Mouse (Mus musculus) heart, embryonic 14.5 days (tissue): ENCODE data around the gene F11. TPM values are rescaled to one million over a fixed set of nuclear protein-coding genes. Genes with fewer than 3 reads are reported as not detected.

Experiments used
- ATAC-seq: fragments of 200-750 bp; cut with Nextera tagmentation; 2 replicates; pipeline ENCODE4 v1.8.0; 2017; ENCODE audit warnings: low read depth, moderate TSS enrichment; ENCODE audit not compliant: insufficient number of reproducible peaks, insufficient read depth, low FRiP score
- H3K27ac ChIP-seq, 2 experiments: fragments of 200-500 bp in 1 of 2; fragments of 300-500 bp in 1 of 2; sonication (generic) in 1 of 2; replicated peaks in 1 of 2; 2 replicates each; pipeline ENCODE4 v1.5.1; 2012 to 2014; ENCODE audit warnings: low read depth in 2 of 2, low read length in 2 of 2, control low read depth in 1 of 2, mild to moderate bottlenecking in 1 of 2, mixed read lengths in 1 of 2; ENCODE audit not compliant: control insufficient read depth in 1 of 2, insufficient read depth in 1 of 2
- H3K27me3 ChIP-seq: fragments of 300-500 bp; sonication (generic); 2 replicates; pipeline ENCODE4 v1.6.1; 2014; ENCODE audit warnings: mild to moderate bottlenecking, low read length, control low read depth; ENCODE audit not compliant: control insufficient read depth, insufficient read depth
- H3K36me3 ChIP-seq: fragments of 300-500 bp; sonication (generic); 2 replicates; pipeline ENCODE4 v1.6.1; 2014; ENCODE audit warnings: mild to moderate bottlenecking, control low read depth, low read length, mixed read lengths; ENCODE audit not compliant: control insufficient read depth, insufficient read depth
- H3K4me1 ChIP-seq, 2 experiments: fragments of 200-500 bp in 1 of 2; fragments of 300-500 bp in 1 of 2; sonication (generic) in 1 of 2; 2 replicates each; pipeline ENCODE4 v1.6.1; 2012 to 2014; ENCODE audit warnings: low read length in 2 of 2, control low read depth in 1 of 2, mixed read lengths in 1 of 2; ENCODE audit not compliant: control insufficient read depth in 2 of 2, insufficient read depth in 2 of 2
- H3K4me2 ChIP-seq: fragments of 300-500 bp; sonication (generic); 2 replicates; pipeline ENCODE4 v1.6.1; 2014; ENCODE audit warnings: mild to moderate bottlenecking, low read length
- H3K4me3 ChIP-seq, 2 experiments: fragments of 200-500 bp in 1 of 2; fragments of 300-500 bp in 1 of 2; sonication (generic) in 1 of 2; 2 replicates each; pipeline ENCODE4 v1.5.1; 2012 to 2014; ENCODE audit warnings: low read length in 2 of 2, mild to moderate bottlenecking in 2 of 2, control low read depth in 1 of 2, low read depth in 1 of 2, moderate library complexity in 1 of 2; ENCODE audit not compliant: control insufficient read depth in 1 of 2, insufficient read depth in 1 of 2
- H3K9ac ChIP-seq: fragments of 300-500 bp; sonication (generic); 2 replicates; pipeline ENCODE4 v1.6.1; 2014; ENCODE audit warnings: mild to moderate bottlenecking, low read length
- H3K9me3 ChIP-seq: fragments of 300-500 bp; sonication (generic); 2 replicates; pipeline ENCODE4 v1.6.1; 2016; ENCODE audit warnings: low read length, control low read depth; ENCODE audit not compliant: control insufficient read depth
- WGBS: fragments of 180-500 bp; shearing (Covaris S2); extraction: QIAGEN DNeasy Blood & Tissue Kit; methylation state at CpG from one replicate; pipeline ENCODE4 v1.1.7; 2014; 5-methylcytosine and 5-hydroxymethylcytosine counted together
- polyA plus RNA-seq: library from polyadenylated mRNA; unstranded; fragments of >200 nt; fragmentation: Nextera tagmentation; extraction: Ambion mirVana; gene quantifications from 2 replicates; pipeline ENCODE4 v1.2.1, GENCODE M21; 2014

F11 gene
- polyA plus RNA-seq: not detected in 2 replicates

- Histone ChIP-seq H3K27ac (no peak within 1 kb of the TSS), H3K9me3 (no peaks in the 10 kb centered on the region), H3K4me1 (no peaks in the 10 kb centered on the region), H3K4me3 (no peak within 1 kb of the TSS), H3K9ac (no peak within 1 kb of the TSS), H3K36me3 (no peaks in the 10 kb centered on the region), H3K4me2 (no peak within 1 kb of the TSS), H3K27me3 (no peaks in the 10 kb centered on the region)
- 68% methylated on average over 10 of the region's 10 CpGs for WGBS
- no peak for ATAC-seq
Observed at GRCm38 (mm10) chr8:45261920-45262319, at the start of gene F11. Gene F11 (minus strand): TSS chr8:45262031.

- Histone ChIP-seq H3K9ac (no peak overlapping the region), H3K36me3 (no peaks in the 10 kb centered on the region), H3K4me2 (no peak overlapping the region), H3K4me1 (no peaks in the 10 kb centered on the region), H3K9me3 (no peaks in the 10 kb centered on the region), H3K27me3 (no peaks in the 10 kb centered on the region), H3K27ac (no peak overlapping the region), H3K4me3 (no peak overlapping the region)
- WGBS: 83% methylated on average over 4 of the region's 4 CpGs
- ATAC-seq: no peak
Observed at GRCm38 (mm10) chr8:45310967-45311366, 49.1 kb upstream of the F11 start.

- 86% methylated on average over 13 of the region's 13 CpGs for WGBS
- H3K27me3 ChIP-seq: no peaks in the 10 kb centered on the region
- no peaks in the 10 kb centered on the region for H3K9me3 ChIP-seq
- no peak within 1 kb of the TSS for H3K27ac ChIP-seq
- H3K9ac ChIP-seq: no peak within 1 kb of the TSS
- no peak within 1 kb of the TSS for H3K4me3 ChIP-seq
- ATAC-seq: no peak
- no peaks in the 10 kb centered on the region for H3K36me3 ChIP-seq
- H3K4me2 ChIP-seq: no peak within 1 kb of the TSS
- no peaks in the 10 kb centered on the region for H3K4me1 ChIP-seq
Observed at GRCm38 (mm10) chr8:45308366-45308765, 46.5 kb upstream of the F11 start, which contains the start of gene Gm45753. Gene Gm45753 (minus strand): TSS chr8:45308466.

- H3K4me1 ChIP-seq: no peaks in the 10 kb centered on the region
- H3K9me3 ChIP-seq: no peaks in the 10 kb centered on the region
- no peak for ATAC-seq
- H3K36me3 ChIP-seq: no peaks in the 10 kb centered on the region
- WGBS: 92% methylated on average over 1 of the region's 1 CpGs
- no peaks in the 10 kb centered on the region for H3K27me3 ChIP-seq
- no peak overlapping the region for H3K27ac ChIP-seq
- H3K4me3 ChIP-seq: no peak overlapping the region
- no peak overlapping the region for H3K9ac ChIP-seq
- no peak overlapping the region for H3K4me2 ChIP-seq
Observed at GRCm38 (mm10) chr8:45305479-45305878, 43.6 kb upstream of the F11 start.

- ATAC-seq: no peak
- WGBS: 79% methylated on average over 3 of the region's 3 CpGs
Observed at GRCm38 (mm10) chr8:45304354-45304753, 42.5 kb upstream of the F11 start.

GRCm38 (mm10) chr8:45302390-45302789 lies 40.6 kb upstream of the F11 start:
- no peaks in the 10 kb centered on the region for H3K4me1 ChIP-seq
- WGBS: 85% methylated on average over 8 of the region's 8 CpGs
- ATAC-seq: no peak
- no peaks in the 10 kb centered on the region for H3K27me3 ChIP-seq
- no peak overlapping the region for H3K27ac ChIP-seq
- no peak overlapping the region for H3K4me3 ChIP-seq
- no peaks in the 10 kb centered on the region for H3K9me3 ChIP-seq
- H3K36me3 ChIP-seq: no peaks in the 10 kb centered on the region
- no peak overlapping the region for H3K9ac ChIP-seq
- H3K4me2 ChIP-seq: no peak overlapping the region

More at GRCm38 (mm10) chr8:45304354-45304753, 42.5 kb upstream of the F11 start:
- no peaks in the 10 kb centered on the region for H3K36me3 ChIP-seq
- no peak overlapping the region for H3K4me3 ChIP-seq
- H3K9ac ChIP-seq: no peak overlapping the region
- no peaks in the 10 kb centered on the region for H3K27me3 ChIP-seq
- no peak overlapping the region for H3K27ac ChIP-seq
- no peak overlapping the region for H3K4me2 ChIP-seq
- no peaks in the 10 kb centered on the region for H3K4me1 ChIP-seq
- no peaks in the 10 kb centered on the region for H3K9me3 ChIP-seq

GRCm38 (mm10) chr8:45295276-45295675 lies 33.4 kb upstream of the F11 start:
- WGBS: 78% methylated on average over 6 of the region's 6 CpGs
- no peak for ATAC-seq
- Histone ChIP-seq H3K4me2 (no peak overlapping the region), H3K27ac (no peak overlapping the region), H3K9me3 (no peaks in the 10 kb centered on the region), H3K4me1 (no peaks in the 10 kb centered on the region), H3K27me3 (no peaks in the 10 kb centered on the region), H3K9ac (no peak overlapping the region), H3K4me3 (no peak overlapping the region), H3K36me3 (no peaks in the 10 kb centered on the region)

- no peak within 1 kb of the TSS for H3K9ac ChIP-seq
- ATAC-seq: no peak
- no peak within 1 kb of the TSS for H3K27ac ChIP-seq
- no peaks in the 10 kb centered on the region for H3K27me3 ChIP-seq
- H3K36me3 ChIP-seq: no peaks in the 10 kb centered on the region
- H3K9me3 ChIP-seq: no peaks in the 10 kb centered on the region
- no peak within 1 kb of the TSS for H3K4me2 ChIP-seq
- H3K4me1 ChIP-seq: no peaks in the 10 kb centered on the region
- H3K4me3 ChIP-seq: no peak within 1 kb of the TSS
- 85% methylated on average over 7 of the region's 7 CpGs for WGBS
Observed at GRCm38 (mm10) chr8:45294687-45295086, 32.9 kb upstream of the F11 start, which contains the start of gene Klkb1. Gene Klkb1 (minus strand): TSS chr8:45294859.
